Mouse (Mus musculus): ENCODE results near the gene Olfr1034. TPM values are rescaled to one million over a fixed set of nuclear protein-coding genes. Genes with fewer than 3 reads are reported as not detected.
A peak's percentile ranks its signal among the peaks of the same experiment; 100 is the strongest.
"Not testable (repeated sequence)": the region's sequence is repeated elsewhere in the genome, so short reads cannot be mapped to it uniquely, and the experiment has no call there.

The Olfr1034 gene
- not detected in 2 replicates for polyA plus RNA-seq (2015; fragmentation: Nextera tagmentation; extraction: Ambion mirVana)

- Histone ChIP-seq H3K36me3 (no peaks in the 10 kb centered on the region), H3K9me3 (no peaks in the 10 kb centered on the region), H3K4me3 (no peak within 1 kb of the TSS), H3K9ac (no peak within 1 kb of the TSS), H3K27me3 (no peaks in the 10 kb centered on the region), H3K4me1 (no peaks in the 10 kb centered on the region), H3K27ac (no peak within 1 kb of the TSS), H3K4me2 (no peak within 1 kb of the TSS)
- ATAC-seq (ENCODE audit: insufficient number of reproducible peaks, insufficient read depth, low FRiP score, low TSS enrichment, low read depth), result no peak
Observed at GRCm38 (mm10) chr2:86045561-86045960, at the start of gene Olfr1034. TSS of gene Olfr1034 (plus strand) at chr2:86045861.

GRCm38 (mm10) chr2:86005240-86005639, 40.4 kb upstream of the Olfr1034 start, which contains the start of gene Olfr1032:
TSS of gene Olfr1032 (plus strand) at chr2:86005540.
- no peaks in the 10 kb centered on the region for H3K27me3 ChIP-seq
- no peak within 1 kb of the TSS for H3K4me2 ChIP-seq
- WGBS, result 80% methylated on average over 7 of the region's 7 CpGs
- no peak within 1 kb of the TSS for H3K9ac ChIP-seq
- no peaks in the 10 kb centered on the region for H3K36me3 ChIP-seq
- H3K27ac ChIP-seq, result no peak within 1 kb of the TSS
- ATAC-seq (ENCODE audit: insufficient number of reproducible peaks, insufficient read depth, low FRiP score, low TSS enrichment, low read depth), result no peak
- no peak within 1 kb of the TSS for H3K4me3 ChIP-seq
- H3K9me3 ChIP-seq, result no peaks in the 10 kb centered on the region
- H3K4me1 ChIP-seq, result no peaks in the 10 kb centered on the region

- peak within 1 kb of the TSS; percentile 54; the same call in 1 of the 2 replicates for H3K9ac ChIP-seq
- H3K4me2 ChIP-seq, result peak within 1 kb of the TSS; percentile 58
- H3K27me3 ChIP-seq; H3K27ac ChIP-seq; ATAC-seq (ENCODE audit: insufficient number of reproducible peaks, insufficient read depth, low FRiP score, low TSS enrichment, low read depth); H3K36me3 ChIP-seq; H3K4me1 ChIP-seq; H3K9me3 ChIP-seq: not testable (repeated sequence)
- 3% methylated on average over 11 of the region's 11 CpGs for WGBS
- peak within 1 kb of the TSS; percentile 40 for H3K4me3 ChIP-seq
Observed at GRCm38 (mm10) chr2:86020406-86020805, 25.3 kb upstream of the Olfr1034 start, which contains the start of gene Olfr1033. TSS of gene Olfr1033 (plus strand) at chr2:86020633.

- H3K9ac ChIP-seq; H3K27ac ChIP-seq; H3K4me3 ChIP-seq; H3K4me2 ChIP-seq; H3K36me3 ChIP-seq; H3K9me3 ChIP-seq; H3K4me1 ChIP-seq; ATAC-seq (ENCODE audit: insufficient number of reproducible peaks, insufficient read depth, low FRiP score, low TSS enrichment, low read depth); H3K27me3 ChIP-seq: not testable (repeated sequence)
- 77% methylated on average over 6 of the region's 9 CpGs for WGBS
Observed at GRCm38 (mm10) chr2:86021518-86021917, 24.1 kb upstream of the Olfr1034 start.

- not testable (repeated sequence) for H3K36me3 ChIP-seq; H3K4me3 ChIP-seq; H3K27ac ChIP-seq; H3K9me3 ChIP-seq; H3K4me2 ChIP-seq; ATAC-seq (ENCODE audit: insufficient number of reproducible peaks, insufficient read depth, low FRiP score, low TSS enrichment, low read depth); H3K9ac ChIP-seq; H3K27me3 ChIP-seq; H3K4me1 ChIP-seq
Observed at GRCm38 (mm10) chr2:86050777-86051176, 5.1 kb downstream of the Olfr1034 start.

GRCm38 (mm10) chr2:86063766-86064165, 18.1 kb downstream of the Olfr1034 start:
- H3K27me3 ChIP-seq; H3K4me2 ChIP-seq; H3K4me3 ChIP-seq; H3K9ac ChIP-seq; H3K27ac ChIP-seq; ATAC-seq (ENCODE audit: insufficient number of reproducible peaks, insufficient read depth, low FRiP score, low TSS enrichment, low read depth); H3K4me1 ChIP-seq; H3K36me3 ChIP-seq; H3K9me3 ChIP-seq: not testable (repeated sequence)
- WGBS, result 93% methylated on average over 2 of the region's 2 CpGs

GRCm38 (mm10) chr2:86070189-86070588, 24.5 kb downstream of the Olfr1034 start:
- no peak for ATAC-seq (ENCODE audit: insufficient number of reproducible peaks, insufficient read depth, low FRiP score, low TSS enrichment, low read depth)
- Histone ChIP-seq H3K9me3 (no peaks in the 10 kb centered on the region), H3K9ac (no peak overlapping the region), H3K27ac (no peak overlapping the region), H3K36me3 (no peaks in the 10 kb centered on the region), H3K27me3 (no peaks in the 10 kb centered on the region), H3K4me1 (no peaks in the 10 kb centered on the region), H3K4me3 (no peak overlapping the region), H3K4me2 (no peak overlapping the region)
- 93% methylated on average over 8 of the region's 8 CpGs for WGBS

GRCm38 (mm10) chr2:86073692-86074091, 28.0 kb downstream of the Olfr1034 start, which contains the start of gene Olfr1036:
TSS of gene Olfr1036 (plus strand) at chr2:86073992.
- H3K4me3 ChIP-seq; H3K4me2 ChIP-seq; H3K27ac ChIP-seq; ATAC-seq (ENCODE audit: insufficient number of reproducible peaks, insufficient read depth, low FRiP score, low TSS enrichment, low read depth); H3K9me3 ChIP-seq; H3K4me1 ChIP-seq; H3K9ac ChIP-seq; H3K36me3 ChIP-seq; H3K27me3 ChIP-seq: not testable (repeated sequence)

GRCm38 (mm10) chr2:86080478-86080877, 34.8 kb downstream of the Olfr1034 start:
- 81% methylated on average over 1 of the region's 1 CpGs for WGBS
- not testable (repeated sequence) for ATAC-seq (ENCODE audit: insufficient number of reproducible peaks, insufficient read depth, low FRiP score, low TSS enrichment, low read depth); H3K36me3 ChIP-seq; H3K9ac ChIP-seq; H3K4me2 ChIP-seq; H3K4me1 ChIP-seq; H3K4me3 ChIP-seq; H3K27me3 ChIP-seq; H3K27ac ChIP-seq; H3K9me3 ChIP-seq

- Histone ChIP-seq H3K27ac (no peak within 1 kb of the TSS), H3K4me2 (no peak within 1 kb of the TSS), H3K4me3 (no peak within 1 kb of the TSS), H3K9ac (no peak within 1 kb of the TSS), H3K27me3 (no peaks in the 10 kb centered on the region), H3K36me3 (no peaks in the 10 kb centered on the region), H3K9me3 (no peaks in the 10 kb centered on the region), H3K4me1 (no peaks in the 10 kb centered on the region)
- WGBS, result 79% methylated on average over 2 of the region's 2 CpGs
- ATAC-seq (ENCODE audit: insufficient number of reproducible peaks, insufficient read depth, low FRiP score, low TSS enrichment, low read depth), result no peak
Observed at GRCm38 (mm10) chr2:86087285-86087684, 41.6 kb downstream of the Olfr1034 start, which contains the start of gene Olfr1037. TSS of gene Olfr1037 (minus strand) at chr2:86087385.

Other genes with a start within 250 kb of the Olfr1034 start
- gene Olfr1016, start 243.3 kb upstream of the Olfr1034 start, polyA plus RNA-seq (2015; fragmentation: Nextera tagmentation; extraction: Ambion mirVana), result not detected in 2 replicates
- not detected in 2 replicates for gene Olfr1018, start 227.4 kb upstream of the Olfr1034 start, polyA plus RNA-seq (2015; fragmentation: Nextera tagmentation; extraction: Ambion mirVana)
- gene Olfr1019, start 200.4 kb upstream of the Olfr1034 start, polyA plus RNA-seq (2015; fragmentation: Nextera tagmentation; extraction: Ambion mirVana), result not detected in 2 replicates
- not detected in 2 replicates for gene Olfr1020, start 198.8 kb upstream of the Olfr1034 start, polyA plus RNA-seq (2015; fragmentation: Nextera tagmentation; extraction: Ambion mirVana)
- gene Olfr1022, start 177.3 kb upstream of the Olfr1034 start, polyA plus RNA-seq (2015; fragmentation: Nextera tagmentation; extraction: Ambion mirVana), result not detected in 2 replicates
- not detected in 2 replicates for gene Olfr1023, start 160.2 kb upstream of the Olfr1034 start, polyA plus RNA-seq (2015; fragmentation: Nextera tagmentation; extraction: Ambion mirVana)
- not detected in 2 replicates for gene Olfr1024, start 140.8 kb upstream of the Olfr1034 start, polyA plus RNA-seq (2015; fragmentation: Nextera tagmentation; extraction: Ambion mirVana)
- 0.22 TPM in 1 of 2 replicates, not detected in the other for gene Olfr1025-ps1, start 130.7 kb upstream of the Olfr1034 start, polyA plus RNA-seq (2015; fragmentation: Nextera tagmentation; extraction: Ambion mirVana)
- not detected in 2 replicates for gene Olfr1026, start 124.3 kb upstream of the Olfr1034 start, polyA plus RNA-seq (2015; fragmentation: Nextera tagmentation; extraction: Ambion mirVana)
- gene Olfr1028, start 95.4 kb upstream of the Olfr1034 start, polyA plus RNA-seq (2015; fragmentation: Nextera tagmentation; extraction: Ambion mirVana), result not detected in 2 replicates
- not detected in 2 replicates for gene Olfr1029, start 72.0 kb upstream of the Olfr1034 start, polyA plus RNA-seq (2015; fragmentation: Nextera tagmentation; extraction: Ambion mirVana)
- not detected in 2 replicates for gene Olfr1030, start 66.6 kb upstream of the Olfr1034 start, polyA plus RNA-seq (2015; fragmentation: Nextera tagmentation; extraction: Ambion mirVana)
- gene Olfr1031, start 55.6 kb upstream of the Olfr1034 start, polyA plus RNA-seq (2015; fragmentation: Nextera tagmentation; extraction: Ambion mirVana), result not detected in 2 replicates
- gene Olfr1032, start 40.3 kb upstream of the Olfr1034 start, polyA plus RNA-seq (2015; fragmentation: Nextera tagmentation; extraction: Ambion mirVana), result not detected in 2 replicates
- gene Olfr1033, start 25.2 kb upstream of the Olfr1034 start, polyA plus RNA-seq (2015; fragmentation: Nextera tagmentation; extraction: Ambion mirVana), result 0.41 and 0.43 TPM in 2 replicates
- gene Olfr1036, start 28.1 kb downstream of the Olfr1034 start, polyA plus RNA-seq (2015; fragmentation: Nextera tagmentation; extraction: Ambion mirVana), result 0.06 TPM in 1 of 2 replicates, not detected in the other
- gene Olfr1037, start 41.5 kb downstream of the Olfr1034 start, polyA plus RNA-seq (2015; fragmentation: Nextera tagmentation; extraction: Ambion mirVana), result not detected in 2 replicates
- gene Olfr1039, start 90.1 kb downstream of the Olfr1034 start, polyA plus RNA-seq (2015; fragmentation: Nextera tagmentation; extraction: Ambion mirVana), result 0.08 TPM in 1 of 2 replicates, not detected in the other
- not detected in 2 replicates for gene Olfr1040, start 100.9 kb downstream of the Olfr1034 start, polyA plus RNA-seq (2015; fragmentation: Nextera tagmentation; extraction: Ambion mirVana)
- not detected in 2 replicates for gene Olfr1042, start 116.0 kb downstream of the Olfr1034 start, polyA plus RNA-seq (2015; fragmentation: Nextera tagmentation; extraction: Ambion mirVana)
- gene Olfr1043, start 121.7 kb downstream of the Olfr1034 start, polyA plus RNA-seq (2015; fragmentation: Nextera tagmentation; extraction: Ambion mirVana), result 0.18 TPM in 1 of 2 replicates, not detected in the other
- not detected in 2 replicates for gene Olfr1044, start 132.0 kb downstream of the Olfr1034 start, polyA plus RNA-seq (2015; fragmentation: Nextera tagmentation; extraction: Ambion mirVana)
- not detected in 2 replicates for gene Olfr52, start 139.8 kb downstream of the Olfr1034 start, polyA plus RNA-seq (2015; fragmentation: Nextera tagmentation; extraction: Ambion mirVana)
- gene Olfr1045, start 157.1 kb downstream of the Olfr1034 start, polyA plus RNA-seq (2015; fragmentation: Nextera tagmentation; extraction: Ambion mirVana), result not detected in 2 replicates
- gene Olfr1046, start 173.5 kb downstream of the Olfr1034 start, polyA plus RNA-seq (2015; fragmentation: Nextera tagmentation; extraction: Ambion mirVana), result not detected in 2 replicates
- gene Olfr1047, start 185.5 kb downstream of the Olfr1034 start, polyA plus RNA-seq (2015; fragmentation: Nextera tagmentation; extraction: Ambion mirVana), result not detected in 2 replicates
- gene Olfr1048, start 194.4 kb downstream of the Olfr1034 start, polyA plus RNA-seq (2015; fragmentation: Nextera tagmentation; extraction: Ambion mirVana), result not detected in 2 replicates
- gene Olfr1049, start 212.5 kb downstream of the Olfr1034 start, polyA plus RNA-seq (2015; fragmentation: Nextera tagmentation; extraction: Ambion mirVana), result not detected in 2 replicates
- gene Olfr1051, start 233.2 kb downstream of the Olfr1034 start, polyA plus RNA-seq (2015; fragmentation: Nextera tagmentation; extraction: Ambion mirVana), result not detected in 2 replicates
- gene Olfr1052, start 246.6 kb downstream of the Olfr1034 start, polyA plus RNA-seq (2015; fragmentation: Nextera tagmentation; extraction: Ambion mirVana), result not detected in 2 replicates

All from embryonic facial prominence, embryonic 13.5 days (tissue).